Mouse (Mus musculus) forebrain, postnatal 0 days (tissue): ENCODE data around the gene Wdr34. TPM values are rescaled to one million over a fixed set of nuclear protein-coding genes. Genes with fewer than 3 reads are reported as not detected.

Source experiments
- ATAC-seq: fragments of 200-750 bp; cut with Nextera tagmentation; 2 replicates; pipeline ENCODE4 v1.8.0; 2017; ENCODE audit warnings: mild to moderate bottlenecking, moderate library complexity
- DNase-seq: peaks from one replicate; pipeline ENCODE4 v3.0.0-alpha.2; 2015
- H3K27ac ChIP-seq: fragments of 300-500 bp; sonication (generic); 2 replicates; pipeline ENCODE4 v1.5.1; 2014; ENCODE audit warnings: low read depth, mild to moderate bottlenecking, antibody characterized with exemption, low read length, moderate library complexity, mixed read lengths
- H3K27me3 ChIP-seq: fragments of 300-500 bp; sonication (generic); 2 replicates; pipeline ENCODE4 v1.6.1; 2014; ENCODE audit warnings: mild to moderate bottlenecking, low read length, mixed read lengths; ENCODE audit not compliant: insufficient read depth
- H3K36me3 ChIP-seq: fragments of 300-500 bp; sonication (generic); 2 replicates; pipeline ENCODE4 v1.6.1; 2014; ENCODE audit warnings: mild to moderate bottlenecking, moderate library complexity; ENCODE audit not compliant: insufficient read depth
- H3K4me1 ChIP-seq: fragments of 300-500 bp; sonication (generic); 2 replicates; pipeline ENCODE4 v1.6.1; 2014; ENCODE audit warnings: antibody characterized with exemption; ENCODE audit not compliant: insufficient read depth
- H3K4me2 ChIP-seq: fragments of 300-500 bp; sonication (generic); 2 replicates; pipeline ENCODE4 v1.6.1; 2014; ENCODE audit warnings: low read depth, mild to moderate bottlenecking, moderate library complexity
- H3K4me3 ChIP-seq: fragments of 300-500 bp; sonication (generic); 2 replicates; pipeline ENCODE4 v1.5.1; 2014; ENCODE audit warnings: low read depth, low read length, mixed read lengths
- H3K9ac ChIP-seq: fragments of 300-500 bp; sonication (generic); 2 replicates; pipeline ENCODE4 v1.6.1; 2014; ENCODE audit warnings: mild to moderate bottlenecking
- H3K9me3 ChIP-seq: fragments of 300-500 bp; sonication (generic); 2 replicates; pipeline ENCODE4 v1.6.1; 2016; ENCODE audit warnings: low read length
- CTCF ChIP-seq: sonication (generic); IDR thresholded peaks from 2 replicates; pipeline ENCODE4 v1.5.1; 2016; ENCODE audit warnings: antibody characterized with exemption, control low read depth, low read depth
- WGBS: fragments of 180-500 bp; shearing (Covaris S2); extraction: QIAGEN DNeasy Blood & Tissue Kit; methylation state at CpG from one replicate; pipeline ENCODE4 v1.1.7; 2014; 5-methylcytosine and 5-hydroxymethylcytosine counted together
- polyA plus RNA-seq: library from polyadenylated mRNA; unstranded; fragments of >200 nt; fragmentation: Nextera tagmentation; extraction: Ambion mirVana; gene quantifications from 2 replicates; pipeline ENCODE4 v1.2.1, GENCODE M21; 2015
- total RNA-seq: library from RNA; depleted of rRNA; stranded (reverse); fragments of >200 nt; gene quantifications from 2 replicates; pipeline ENCODE4 v1.2.3, GENCODE M21; 2014; rRNA removed

Gene Wdr34
- total RNA-seq (88.4 and 103 TPM in 2 replicates), polyA plus RNA-seq (65.1 and 83.6 TPM in 2 replicates)

GRCm38 (mm10) chr2:30048699-30049388, at the start of gene Wdr34:
Wdr34 (minus strand) TSS chr2:30048881.
- Histone ChIP-seq H3K36me3 (no peaks in the 10 kb centered on the region), H3K9ac (peak within 1 kb of the TSS; percentile 75), H3K27me3 (no peaks in the 10 kb centered on the region), H3K4me2 (peak within 1 kb of the TSS; percentile 63), H3K27ac (peak within 1 kb of the TSS; percentile 95), H3K4me1 (0 out of 2 replicates have a peak, but pooled peaks cover 4% of the 10 kb centered on the region), H3K4me3 (peak within 1 kb of the TSS; percentile 72), H3K9me3 (no peaks in the 10 kb centered on the region)
- TF ChIP-seq CTCF = no peak
- ATAC-seq = peak; percentile 96
- WGBS = under 1% methylated on average over 54 of the region's 54 CpGs
- peak; percentile 99 for DNase-seq

DNA sequence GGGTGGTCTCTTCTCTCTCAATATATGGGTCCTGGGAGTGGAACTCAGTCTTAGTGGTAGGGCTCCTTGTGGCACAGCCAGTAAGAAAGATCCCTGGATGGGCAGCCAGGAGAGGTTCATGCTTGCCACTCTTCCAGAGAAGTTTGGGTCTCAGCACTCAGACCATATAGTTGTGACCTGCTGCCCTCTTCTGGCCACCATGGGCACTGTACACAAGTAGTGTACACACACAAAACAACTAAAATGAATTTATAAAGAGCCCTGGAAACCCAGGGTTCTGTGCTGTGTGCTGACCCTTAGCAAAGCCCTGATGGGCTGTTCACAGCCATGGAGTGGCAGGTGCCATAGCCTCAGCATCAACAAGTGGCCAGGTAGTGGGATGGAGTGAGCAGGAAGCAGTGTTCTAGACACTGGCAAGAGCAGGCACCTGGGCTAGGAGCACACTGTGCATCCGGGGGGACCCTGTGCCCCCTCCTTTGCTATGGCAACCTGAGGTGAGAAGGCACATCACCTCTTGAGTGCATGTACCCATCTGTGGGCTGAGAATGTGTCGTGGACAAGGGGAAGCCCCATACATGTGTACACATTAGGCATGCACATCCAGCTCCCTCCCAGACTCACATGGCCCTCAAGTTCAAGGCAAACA, 47.3 kb upstream of the Wdr34 start:
- Histone ChIP-seq H3K4me3 (no peak overlapping the region), H3K27ac (no peak overlapping the region), H3K27me3 (no peaks in the 10 kb centered on the region), H3K9me3 (no peaks in the 10 kb centered on the region), H3K9ac (no peak overlapping the region), H3K4me2 (no peak overlapping the region), H3K4me1 (no peaks in the 10 kb centered on the region), H3K36me3 (peaks cover 39% of the 10 kb centered on the region)
- DNase-seq (peak; percentile 46), ATAC-seq (no peak)
- WGBS = 86% methylated on average over 2 of the region's 2 CpGs
- TF ChIP-seq CTCF = peak; percentile 70

GRCm38 (mm10) chr2:30094208-30094588, 45.5 kb upstream of the Wdr34 start:
- Histone ChIP-seq H3K4me3 (peak overlapping the region; percentile 54), H3K27ac (peak overlapping the region; percentile 47; the same call in 1 of the 2 replicates), H3K9me3 (no peaks in the 10 kb centered on the region), H3K9ac (peak overlapping the region; percentile 59), H3K27me3 (no peaks in the 10 kb centered on the region), H3K4me2 (peak overlapping the region; percentile 89), H3K36me3 (peaks cover 32% of the 10 kb centered on the region), H3K4me1 (no peaks in the 10 kb centered on the region)
- TF ChIP-seq CTCF = no peak
- 2% methylated on average over 13 of the region's 13 CpGs for WGBS
- ATAC-seq (peak; percentile 7; the same call in 1 of the 2 replicates), DNase-seq (peak; percentile 57)

DNA sequence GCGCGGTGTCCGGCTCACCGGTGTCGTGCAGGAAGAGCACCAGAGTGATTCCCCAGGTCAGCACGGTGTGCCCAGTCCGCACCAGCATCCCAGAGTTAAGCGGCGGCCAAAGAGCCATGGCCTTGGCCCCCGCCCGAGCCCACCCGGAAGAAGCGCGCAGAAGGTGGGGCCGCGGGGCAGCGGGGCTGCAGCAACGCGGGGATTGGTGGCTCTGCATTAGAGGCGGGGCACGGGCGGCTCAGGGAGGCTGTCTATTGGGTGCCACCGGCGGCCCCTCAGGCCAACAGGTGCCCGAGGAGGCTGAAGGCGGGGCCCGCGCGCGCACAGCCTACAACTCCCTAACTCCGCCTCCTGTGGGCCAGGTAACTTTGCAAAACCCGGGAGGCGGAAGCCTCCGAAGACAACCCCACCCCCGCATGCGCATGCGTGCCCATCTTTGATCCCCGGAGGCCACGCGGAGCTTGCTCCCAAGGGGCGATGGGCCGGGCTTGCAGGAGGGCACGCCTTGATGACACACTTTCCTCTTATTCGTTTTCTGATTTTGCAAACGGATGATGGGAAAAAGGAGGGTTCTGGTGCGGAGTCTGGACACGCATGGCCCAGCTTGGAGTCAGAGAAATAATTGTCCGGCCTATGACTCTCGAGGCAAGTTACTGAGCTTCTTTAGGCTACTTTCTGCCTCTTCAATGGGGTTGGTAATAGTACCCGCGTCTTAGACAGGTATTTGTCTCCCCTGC, 45.0 kb upstream of the Wdr34 start, which contains the start of gene Zdhhc12:
TSS of gene Zdhhc12 (minus strand) at position 178 of the 737 bp plus-strand sequence.
- Histone ChIP-seq H3K27me3 (no peaks in the 10 kb centered on the region), H3K9me3 (no peaks in the 10 kb centered on the region), H3K4me2 (peak within 1 kb of the TSS; percentile 89), H3K4me1 (no peaks in the 10 kb centered on the region), H3K27ac (peak within 1 kb of the TSS; percentile 47; the same call in 1 of the 2 replicates), H3K36me3 (peaks cover 29% of the 10 kb centered on the region), H3K9ac (peak within 1 kb of the TSS; percentile 59), H3K4me3 (peak within 1 kb of the TSS; percentile 54)
- WGBS = 1% methylated on average over 51 of the region's 51 CpGs
- DNase-seq (peak; percentile 95), ATAC-seq (peak; percentile 97)
- no peak; the same call in 1 of the 2 replicates for TF ChIP-seq CTCF

DNA sequence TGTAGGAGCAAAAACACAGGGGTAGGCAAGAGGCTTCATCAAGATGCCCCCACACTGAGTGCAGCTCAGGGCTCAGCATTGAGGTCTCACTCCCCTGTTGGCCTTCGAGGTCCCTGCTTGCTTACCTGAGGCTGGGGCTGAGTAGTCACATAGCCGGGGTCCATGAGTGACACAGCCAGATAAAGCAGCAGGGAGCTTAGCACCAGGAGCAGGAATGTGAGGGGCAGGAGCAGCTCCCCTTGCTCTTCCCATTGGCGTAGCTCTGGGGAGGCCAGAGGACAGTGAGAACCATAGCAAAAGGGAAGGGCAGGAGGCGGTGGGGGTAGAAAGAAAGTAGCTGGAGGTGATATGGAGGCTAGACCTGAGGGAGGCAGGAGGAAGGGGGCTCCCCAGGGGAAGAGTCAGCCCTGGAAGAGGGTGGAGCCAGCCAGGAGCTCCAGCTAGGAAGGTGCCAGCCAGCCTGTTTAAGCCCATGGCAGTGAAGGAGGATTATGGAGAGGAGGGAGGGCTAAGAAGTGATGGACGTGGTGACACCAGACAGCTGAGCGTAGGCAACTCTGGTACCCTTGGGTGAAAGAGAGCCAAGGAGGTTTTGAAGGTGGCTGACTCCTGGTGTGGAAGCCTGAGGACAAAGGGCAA, 43.7 kb upstream of the Wdr34 start:
- no peak for TF ChIP-seq CTCF
- DNase-seq (no peak), ATAC-seq (no peak)
- Histone ChIP-seq H3K4me1 (no peaks in the 10 kb centered on the region), H3K27me3 (no peaks in the 10 kb centered on the region), H3K36me3 (peaks cover 18% of the 10 kb centered on the region), H3K9ac (no peak overlapping the region), H3K4me3 (no peak overlapping the region), H3K27ac (no peak overlapping the region), H3K4me2 (peak overlapping the region; percentile 89; the same call in 1 of the 2 replicates), H3K9me3 (no peaks in the 10 kb centered on the region)
- 59% methylated on average over 6 of the region's 6 CpGs for WGBS

GRCm38 (mm10) chr2:30091521-30091920, 42.8 kb upstream of the Wdr34 start:
- no peaks in the 10 kb centered on the region for H3K4me1 ChIP-seq
- no peaks in the 10 kb centered on the region for H3K27me3 ChIP-seq
- TF ChIP-seq CTCF = no peak
- no peak overlapping the region for H3K27ac ChIP-seq
- H3K4me3 ChIP-seq = no peak overlapping the region
- 95% methylated on average over 12 of the region's 12 CpGs for WGBS
- ATAC-seq (no peak), DNase-seq (no peak)
- H3K9me3 ChIP-seq = no peaks in the 10 kb centered on the region
- no peak overlapping the region for H3K4me2 ChIP-seq
- H3K36me3 ChIP-seq = peaks cover 10% of the 10 kb centered on the region; the same call in 1 of the 2 replicates
- no peak overlapping the region for H3K9ac ChIP-seq
